ENCODE assay signal across 8 mouse cellular contexts in genomic region chr17:11918123-11918801, GRCm38 (mm10).
DNase-seq lines count a peak whose midpoint lies in the region; ATAC-seq lines count a peak whose summit lies in the region.

No protein-coding gene starts in this region.

- H3K4me1 ChIP-seq in hindbrain, embryonic 15.5 days (replicated peaks) = peaks cover 22% of the 10 kb centered on the region
- no peaks in the 10 kb centered on the region for H3K4me1 ChIP-seq in liver, embryonic 11.5 days (replicated peaks; ENCODE audit: control insufficient read depth, insufficient read depth, low read length)

- no peak overlapping the region for H3K9ac ChIP-seq in hindbrain, embryonic 15.5 days
- H3K9ac ChIP-seq in liver, embryonic 11.5 days (ENCODE audit: low read depth, low read length) = no peak overlapping the region

- WGBS in hindbrain, embryonic 15.5 days = 46% methylated on average over 12 of the region's 12 CpGs
- WGBS in liver, embryonic 11.5 days = 57% methylated on average over 12 of the region's 12 CpGs

- no peak for ATAC-seq in cerebellum, adult (ENCODE audit: insufficient number of reproducible peaks, low FRiP score, low TSS enrichment)
- peak; percentile 69; the same call in 1 of the 2 replicates for ATAC-seq in hindbrain, embryonic 15.5 days (ENCODE audit: low FRiP score, low read depth)
- 0 out of 2 replicates have a peak, but pooled peaks have one; percentile 34 for ATAC-seq in megakaryocyte progenitor cell, adult 5-6 weeks (replicated peaks; ENCODE audit: poor library complexity)
- no peak for ATAC-seq in liver, embryonic 11.5 days (replicated peaks; ENCODE audit: low FRiP score)

- H3K36me3 ChIP-seq in hindbrain, embryonic 15.5 days = no peaks in the 10 kb centered on the region
- no peaks in the 10 kb centered on the region for H3K36me3 ChIP-seq in liver, embryonic 11.5 days (ENCODE audit: control insufficient read depth, insufficient read depth, low read length)

- H3K9me3 ChIP-seq in hindbrain, embryonic 15.5 days = no peaks in the 10 kb centered on the region
- H3K9me3 ChIP-seq in liver, embryonic 11.5 days (ENCODE audit: control insufficient read depth, low read length) = no peaks in the 10 kb centered on the region

- no peak overlapping the region for H3K4me2 ChIP-seq in hindbrain, embryonic 15.5 days
- H3K4me2 ChIP-seq in liver, embryonic 11.5 days = no peak overlapping the region

- peak; percentile 34 for DNase-seq in cerebellum, adult 11 months
- DNase-seq in A20 (ENCODE audit: low read depth, low spot score) = peak; percentile 4
- peak; percentile 55 to 75 for DNase-seq in cerebellum, postnatal 25 days
- DNase-seq in urinary bladder, postnatal 36 days (ENCODE audit: low spot score in 2 of 2) = no peak
- no peak for DNase-seq in liver, embryonic 11.5 days (ENCODE audit: low spot score)

- no peaks in the 10 kb centered on the region for H3K27me3 ChIP-seq in hindbrain, embryonic 15.5 days
- peaks cover 12% of the 10 kb centered on the region for H3K27me3 ChIP-seq in liver, embryonic 11.5 days (replicated peaks; ENCODE audit: control insufficient read depth, insufficient read depth, low read length)

- H3K4me3 ChIP-seq in hindbrain, embryonic 15.5 days = no peak overlapping the region
- no peak overlapping the region for H3K4me3 ChIP-seq in liver, embryonic 11.5 days (ENCODE audit: low read depth, low read length)

- peak overlapping the region; percentile 44; the same call in 1 of the 2 replicates for H3K27ac ChIP-seq in hindbrain, embryonic 15.5 days (replicated peaks)
- H3K27ac ChIP-seq in liver, embryonic 11.5 days (ENCODE audit: low read depth, low read length) = no peak overlapping the region

Comparison
In these comparisons a context has a peak if more than half of its experiments do, and no peak if none do; other contexts are left out.
1. DNase-seq: peak in cerebellum, adult 11 months (single experiment), A20 (single experiment) and cerebellum, postnatal 25 days (2 of 2); none in urinary bladder, postnatal 36 days (0 of 2) and liver, embryonic 11.5 days (single experiment).
2. ATAC-seq: peak in hindbrain, embryonic 15.5 days (single experiment) and megakaryocyte progenitor cell, adult 5-6 weeks (single experiment); none in cerebellum, adult (single experiment) and liver, embryonic 11.5 days (single experiment).